Mouse (Mus musculus) brain, embryonic 18.5 days (tissue): Measurements from ENCODE around the gene St5.

Experiments
- DNase-seq: peaks from one replicate; pipeline ENCODE4 v3.0.0-alpha.2; 2012; ENCODE audit warnings: low read depth, low spot score

The St5 gene

GRCm38 (mm10) chr7:109529741-109530140, 173.7 kb downstream of the St5 start:
- no peak for DNase-seq

- no peak for DNase-seq
These were observed 175.0 kb downstream of the St5 start for GRCm38 (mm10) chr7:109528356-109528755.

GRCm38 (mm10) chr7:109527536-109527935, 175.9 kb downstream of the St5 start:
- DNase-seq, result no peak

GRCm38 (mm10) chr7:109525740-109526663, 177.4 kb downstream of the St5 start:
- DNase-seq, result no peak

- no peak for DNase-seq
These were observed 178.6 kb downstream of the St5 start for GRCm38 (mm10) chr7:109524763-109525162.

- no peak for DNase-seq
These were observed 179.0 kb downstream of the St5 start for GRCm38 (mm10) chr7:109524442-109524744.

- no peak for DNase-seq
These were observed 179.5 kb downstream of the St5 start for GRCm38 (mm10) chr7:109523741-109524441.

- DNase-seq, result no peak
These were observed 180.1 kb downstream of the St5 start for GRCm38 (mm10) chr7:109523304-109523703.

GRCm38 (mm10) chr7:109522084-109522483, 181.3 kb downstream of the St5 start:
- no peak for DNase-seq

- DNase-seq, result no peak
These were observed 183.5 kb downstream of the St5 start for GRCm38 (mm10) chr7:109519936-109520335.

GRCm38 (mm10) chr7:109518838-109519696, 184.3 kb downstream of the St5 start, which contains the start of gene Rpl27a:
TSS of gene Rpl27a (plus strand) at chr7:109519147.
- DNase-seq, result peak; percentile 95

- no peak for DNase-seq
These were observed 185.2 kb downstream of the St5 start for GRCm38 (mm10) chr7:109518036-109518681.

GRCm38 (mm10) chr7:109516500-109516899, 186.9 kb downstream of the St5 start:
- no peak for DNase-seq

- no peak for DNase-seq
These were observed 191.6 kb downstream of the St5 start for GRCm38 (mm10) chr7:109511838-109512237.

- no peak for DNase-seq
These were observed 192.6 kb downstream of the St5 start for GRCm38 (mm10) chr7:109510799-109511198.

- DNase-seq, result no peak
These were observed 195.4 kb downstream of the St5 start, which contains the start of gene Trim66 for GRCm38 (mm10) chr7:109508034-109508433. TSS of gene Trim66 (minus strand) at chr7:109508134.

- no peak for DNase-seq
These were observed 195.8 kb downstream of the St5 start for GRCm38 (mm10) chr7:109507572-109507971.

GRCm38 (mm10) chr7:109507119-109507518, 196.3 kb downstream of the St5 start:
- no peak for DNase-seq

GRCm38 (mm10) chr7:109497507-109497906, 205.9 kb downstream of the St5 start:
- DNase-seq, result no peak

- no peak for DNase-seq
These were observed 209.8 kb downstream of the St5 start for GRCm38 (mm10) chr7:109493319-109494316.
